In the genomic region with DNA sequence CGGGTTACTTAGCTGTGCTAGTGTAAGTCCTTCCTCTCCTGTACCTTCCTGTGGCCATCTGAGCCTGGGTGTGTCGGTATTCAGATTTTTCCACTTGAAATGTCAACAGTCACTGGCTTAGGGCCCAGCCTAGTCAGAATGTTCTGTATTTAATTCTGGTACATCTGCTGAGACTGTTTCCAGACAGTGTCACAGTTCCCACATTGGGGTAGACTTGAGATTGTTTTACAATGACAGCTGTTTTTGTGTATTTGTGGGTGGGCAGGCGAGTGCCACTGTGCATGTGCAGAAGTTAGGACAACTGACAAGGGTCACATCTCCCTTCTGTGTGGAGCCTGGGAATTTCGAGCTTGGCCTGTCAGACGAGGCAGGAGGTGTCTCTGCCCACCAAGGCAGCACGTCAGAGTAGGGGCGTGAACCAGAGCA, we compare ENCODE assay signal across 7 mouse cellular contexts. TPM values are rescaled to one million over a fixed set of nuclear protein-coding genes. Genes with fewer than 3 reads are reported as not detected.
DNase-seq lines count a peak whose midpoint lies in the region; ATAC-seq and TF ChIP-seq lines count a peak whose summit lies in the region.

No protein-coding gene starts in this region.

- intact Hi-C loops in gastrocnemius, postnatal 14 days (cut with DNase I; ENCODE audit: low total_unique reads) = no loop called here

- peak; percentile 90 for TF ChIP-seq EP300 in lung, postnatal 0 days (IDR thresholded peaks at IDR 0.05)

- 66% methylated on average over 7 of the region's 7 CpGs for WGBS in hindbrain, embryonic 15.5 days
- 32% methylated on average over 7 of the region's 7 CpGs for WGBS in lung, postnatal 0 days

- H3K4me3 ChIP-seq in megakaryocyte, embryonic 14.5 days (replicated peaks) = peak overlapping the region; percentile 59
- no peak overlapping the region for H3K4me3 ChIP-seq in hindbrain, embryonic 15.5 days
- H3K4me3 ChIP-seq in lung, postnatal 0 days (ENCODE audit: low read depth, low read length) = no peak overlapping the region

- ATAC-seq in megakaryocyte, adult 5-6 weeks (ENCODE audit: poor library complexity, severe bottlenecking) = no peak
- ATAC-seq in hindbrain, embryonic 15.5 days (ENCODE audit: low FRiP score, low read depth) = no peak
- peak; percentile 54 for ATAC-seq in lung, postnatal 0 days

- no peak for TF ChIP-seq CTCF in lung, postnatal 0 days (IDR thresholded peaks at IDR 0.05)

- no peaks in the 10 kb centered on the region for H3K27me3 ChIP-seq in megakaryocyte, embryonic 14.5 days (replicated peaks)
- H3K27me3 ChIP-seq in hindbrain, embryonic 15.5 days = no peaks in the 10 kb centered on the region
- H3K27me3 ChIP-seq in lung, postnatal 0 days (replicated peaks; ENCODE audit: insufficient read depth, low read length) = no peaks in the 10 kb centered on the region

- H3K4me1 ChIP-seq in megakaryocyte, embryonic 14.5 days = peaks cover 73% of the 10 kb centered on the region
- peaks cover 49% of the 10 kb centered on the region for H3K4me1 ChIP-seq in hindbrain, embryonic 15.5 days (replicated peaks)
- peaks cover 41% of the 10 kb centered on the region for H3K4me1 ChIP-seq in lung, postnatal 0 days (ENCODE audit: insufficient read depth, low read depth, low read length)

- H3K9me3 ChIP-seq in megakaryocyte, embryonic 14.5 days = no peaks in the 10 kb centered on the region
- no peaks in the 10 kb centered on the region for H3K9me3 ChIP-seq in hindbrain, embryonic 15.5 days
- no peaks in the 10 kb centered on the region for H3K9me3 ChIP-seq in lung, postnatal 0 days (ENCODE audit: low read length)

- peaks cover 42% of the 10 kb centered on the region for H3K36me3 ChIP-seq in megakaryocyte, embryonic 14.5 days (replicated peaks; ENCODE audit: low read length)
- no peaks in the 10 kb centered on the region for H3K36me3 ChIP-seq in hindbrain, embryonic 15.5 days
- no peaks in the 10 kb centered on the region for H3K36me3 ChIP-seq in lung, postnatal 0 days (ENCODE audit: insufficient read depth, low read length)

- no peak overlapping the region for H3K27ac ChIP-seq in hindbrain, embryonic 15.5 days (replicated peaks)
- peak overlapping the region; percentile 96 for H3K27ac ChIP-seq in lung, postnatal 0 days (ENCODE audit: low read length)

- H3K4me2 ChIP-seq in hindbrain, embryonic 15.5 days = 0 out of 2 replicates have a peak overlapping the region, but pooled peaks have one; percentile 67
- H3K4me2 ChIP-seq in lung, postnatal 0 days (replicated peaks; ENCODE audit: low read depth, low read length) = peak overlapping the region; percentile 15; the same call in 1 of the 2 replicates

- H3K9ac ChIP-seq in hindbrain, embryonic 15.5 days = no peak overlapping the region
- no peak overlapping the region; the same call in 1 of the 2 replicates for H3K9ac ChIP-seq in lung, postnatal 0 days (replicated peaks; ENCODE audit: low read depth)

- peak; percentile 61 for DNase-seq in gastrocnemius, postnatal 14 days
- DNase-seq in lung, postnatal 0 days (ENCODE audit: low spot score) = peak; percentile 91
- DNase-seq in embryo, embryonic 11 days = no peak
- DNase-seq in yolk sac, embryonic 10.5 days (ENCODE audit: low spot score) = no peak

RNA-seq across cellular contexts. Expression of a gene that starts 2.5 kb away (rescaled TPM):
- polyA plus RNA-seq in megakaryocyte, embryonic 14.5 days (2012; ENCODE audit: insufficient read depth, low replicate concordance) = 14.2 and 28.4 TPM in 2 replicates
- total RNA-seq in megakaryocyte, adult 5-6 weeks (2015) = 15.3 and 18.1 TPM in 2 replicates
- total RNA-seq in megakaryocyte, adult 5-6 weeks (2017) = 27.4 and 40.0 TPM in 2 replicates
- total RNA-seq in gastrocnemius, postnatal 14 days (2021) = 10 to 100 TPM; 79.8 to 84.4 TPM
- 83.8 and 90.0 TPM in 2 replicates for polyA plus RNA-seq in hindbrain, embryonic 15.5 days (2015; fragmentation: Nextera tagmentation; extraction: Ambion mirVana)
- polyA plus RNA-seq in lung, postnatal 0 days (2015; fragmentation: Nextera tagmentation; extraction: Ambion mirVana) = 59.8 and 65.6 TPM in 2 replicates

RNA-seq across cellular contexts. Expression of a gene that starts 18.6 kb away (rescaled TPM):
- 9.0 and 23.2 TPM in 2 replicates for polyA plus RNA-seq in megakaryocyte, embryonic 14.5 days (2012; ENCODE audit: insufficient read depth, low replicate concordance)
- total RNA-seq in megakaryocyte, adult 5-6 weeks (2015) = not detected in 2 replicates
- total RNA-seq in megakaryocyte, adult 5-6 weeks (2017) = not detected in 2 replicates
- 10 to 100 TPM in 1 of 2 experiments, 1 to 10 TPM in 1; 5.8 to 10.3 TPM for total RNA-seq in gastrocnemius, postnatal 14 days (2021)
- 2.9 TPM in 1 of 2 replicates, not detected in the other for polyA plus RNA-seq in hindbrain, embryonic 15.5 days (2015; fragmentation: Nextera tagmentation; extraction: Ambion mirVana)
- polyA plus RNA-seq in lung, postnatal 0 days (2015; fragmentation: Nextera tagmentation; extraction: Ambion mirVana) = 4.9 and 6.4 TPM in 2 replicates

RNA-seq across cellular contexts. Expression of a gene that starts 18.7 kb away (rescaled TPM):
- polyA plus RNA-seq in megakaryocyte, embryonic 14.5 days (2012; ENCODE audit: insufficient read depth, low replicate concordance) = 11.6 and 90.7 TPM in 2 replicates
- 22.1 and 22.7 TPM in 2 replicates for total RNA-seq in megakaryocyte, adult 5-6 weeks (2015)
- 118 and 137 TPM in 2 replicates for total RNA-seq in megakaryocyte, adult 5-6 weeks (2017)
- 10 to 100 TPM; 41.9 to 46.5 TPM for total RNA-seq in gastrocnemius, postnatal 14 days (2021)
- 282 and 283 TPM in 2 replicates for polyA plus RNA-seq in hindbrain, embryonic 15.5 days (2015; fragmentation: Nextera tagmentation; extraction: Ambion mirVana)
- 185 and 209 TPM in 2 replicates for polyA plus RNA-seq in lung, postnatal 0 days (2015; fragmentation: Nextera tagmentation; extraction: Ambion mirVana)

RNA-seq across cellular contexts. Expression of a gene that starts 43.1 kb away (rescaled TPM):
- polyA plus RNA-seq in megakaryocyte, embryonic 14.5 days (2012; ENCODE audit: insufficient read depth, low replicate concordance) = 284 and 814 TPM in 2 replicates
- total RNA-seq in megakaryocyte, adult 5-6 weeks (2015) = 82.8 and 97.8 TPM in 2 replicates
- total RNA-seq in megakaryocyte, adult 5-6 weeks (2017) = 50.0 and 54.8 TPM in 2 replicates
- 10 to 100 TPM; 47.4 to 51.8 TPM for total RNA-seq in gastrocnemius, postnatal 14 days (2021)
- polyA plus RNA-seq in hindbrain, embryonic 15.5 days (2015; fragmentation: Nextera tagmentation; extraction: Ambion mirVana) = 75.2 and 81.7 TPM in 2 replicates
- polyA plus RNA-seq in lung, postnatal 0 days (2015; fragmentation: Nextera tagmentation; extraction: Ambion mirVana) = 189 and 207 TPM in 2 replicates

Comparison
In these comparisons a context has a peak if more than half of its experiments do, and no peak if none do; other contexts are left out.
1. DNase-seq: peak in gastrocnemius, postnatal 14 days (single experiment) and lung, postnatal 0 days (single experiment); none in embryo, embryonic 11 days (single experiment) and yolk sac, embryonic 10.5 days (single experiment).